Mouse (Mus musculus) liver, adult 2 months (tissue): ENCODE results near the gene Prr5l.

ENCODE experiments used
- CTCF ChIP-seq: fragments of 200-500 bp; IDR thresholded peaks from 2 replicates; pipeline ENCODE4 v1.5.1; 2011; ENCODE audit warnings: low read depth, low read length, control low read depth
- POLR2A ChIP-seq: fragments of 200-500 bp; IDR thresholded peaks from 2 replicates; pipeline ENCODE4 v1.6.1; 2011; ENCODE audit warnings: low read length, control low read depth; ENCODE audit not compliant: insufficient read depth; ENCODE audit errors: extremely low read depth

GRCm38 (mm10) chr2:101797901-101798250 is 85.0 kb downstream of the Prr5l start:
- TF ChIP-seq CTCF (no peak), POLR2A (no peak)
